Mouse (Mus musculus) spleen, adult 2 months (tissue): ENCODE measurements around the gene Syn2.

Experiments used
- CTCF ChIP-seq: fragments of 200-500 bp; IDR thresholded peaks from 2 replicates; pipeline ENCODE4 v1.5.1; 2011; ENCODE audit warnings: mild to moderate bottlenecking, inconsistent platforms; ENCODE audit not compliant: insufficient read depth, insufficient read length, insufficient replicate concordance; ENCODE audit errors: extremely low read depth
- POLR2A ChIP-seq: fragments of 200-500 bp; IDR thresholded peaks from 2 replicates; pipeline ENCODE4 v1.6.1; 2011; ENCODE audit warnings: low read depth, low read length, inconsistent platforms

DNA sequence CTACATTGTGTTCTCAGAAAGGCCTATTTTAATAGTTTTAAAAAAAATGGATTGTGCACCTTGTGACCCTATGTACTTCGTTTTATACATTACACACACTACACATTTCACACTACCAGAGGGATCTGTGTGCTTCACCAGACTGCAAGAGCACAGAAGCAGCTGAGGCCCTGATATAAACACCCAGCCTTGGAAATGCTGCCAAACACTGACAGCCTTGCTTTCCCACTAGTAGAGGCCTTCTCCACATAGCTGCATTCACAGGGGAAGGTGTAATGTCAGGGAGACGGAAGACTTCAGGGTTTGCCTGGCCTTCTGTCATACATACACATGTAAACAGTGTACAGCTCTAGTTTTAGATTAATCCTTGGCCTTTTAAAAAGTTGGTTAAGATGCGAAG is 120.5 kb downstream of the Syn2 start:
- TF ChIP-seq CTCF (no peak), POLR2A (no peak)
